Mouse (Mus musculus) kidney, postnatal 10 days (tissue): ENCODE measurements around the gene Sphk1.

Experiments used
- DNase-seq: peaks from one replicate; pipeline ENCODE4 v3.0.0; 2021; ENCODE audit warnings: mixed read lengths

The Sphk1 gene

GRCm38 (mm10) chr11:116538142-116538735, 7.5 kb downstream of the Sphk1 start:
- DNase-seq: no peak

DNA sequence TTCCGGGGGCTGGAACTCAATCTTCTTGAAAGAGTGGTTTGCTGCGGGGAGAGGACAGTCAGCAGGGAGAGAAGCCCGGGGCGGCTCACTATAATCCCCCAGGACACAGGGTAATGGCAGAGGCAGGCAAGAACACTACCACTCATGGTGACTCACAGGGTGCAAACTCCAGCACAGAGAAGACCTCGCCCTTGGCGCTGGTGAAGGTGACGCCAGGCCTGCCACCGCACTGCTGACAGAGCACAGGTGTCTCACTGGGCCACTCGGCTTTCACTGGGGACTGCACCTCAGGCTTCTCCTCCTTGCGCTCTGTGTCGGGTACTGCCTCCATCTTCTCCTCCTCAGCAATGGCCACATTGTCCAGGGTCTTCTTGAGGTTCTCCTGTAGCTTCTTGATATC, 10.5 kb downstream of the Sphk1 start:
- no peak for DNase-seq

DNA sequence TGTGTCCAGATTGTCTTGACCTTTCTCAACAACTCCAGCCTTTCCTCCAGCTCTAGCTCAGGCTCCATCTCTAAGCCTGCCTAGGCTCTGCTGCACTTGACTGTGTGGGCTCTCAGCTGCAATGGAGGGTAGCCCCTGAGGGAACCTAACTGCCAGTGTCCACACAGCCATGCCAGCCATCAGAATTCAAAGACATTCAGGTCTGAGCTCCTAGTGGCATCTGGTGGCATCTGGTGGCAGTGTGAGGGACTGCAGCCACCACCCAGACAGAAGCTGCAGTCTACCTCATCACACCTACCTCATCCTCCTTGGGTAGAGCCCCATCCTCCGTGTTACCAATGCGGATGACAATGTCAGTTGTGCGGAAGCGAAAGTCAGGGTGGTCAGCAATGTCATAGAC, 12.4 kb downstream of the Sphk1 start:
- DNase-seq: peak; percentile 71

- no peak for DNase-seq
Observed at GRCm38 (mm10) chr11:116547296-116548060, 16.8 kb downstream of the Sphk1 start.

- no peak for DNase-seq
Observed at GRCm38 (mm10) chr11:116548780-116549179, 18.1 kb downstream of the Sphk1 start.

- no peak for DNase-seq
Observed at GRCm38 (mm10) chr11:116549273-116550038, 18.7 kb downstream of the Sphk1 start.

GRCm38 (mm10) chr11:116550748-116551147, 20.0 kb downstream of the Sphk1 start:
- DNase-seq: peak; percentile 41

DNA sequence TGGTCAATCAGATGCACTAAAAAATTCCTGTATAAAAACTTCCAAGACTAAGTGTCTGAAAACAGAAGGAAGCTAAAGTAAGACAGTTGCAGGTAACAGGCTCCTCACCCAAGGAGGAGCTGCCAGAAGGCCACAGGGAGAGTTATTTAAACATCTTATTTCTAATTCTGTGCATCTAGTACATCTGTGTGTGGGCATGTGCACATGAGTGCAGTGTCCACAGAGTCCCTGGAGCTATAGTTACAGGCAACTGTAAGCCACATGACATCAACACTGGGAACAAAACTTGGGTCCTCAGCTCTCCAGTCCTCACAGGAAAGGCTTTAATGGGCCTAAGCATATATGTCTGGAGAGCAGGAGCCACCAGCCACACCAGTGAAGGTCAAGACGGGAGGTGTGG, 21.5 kb downstream of the Sphk1 start:
- no peak for DNase-seq

- peak; percentile 58 for DNase-seq
Observed at GRCm38 (mm10) chr11:116554171-116554878, 23.6 kb downstream of the Sphk1 start.

DNA sequence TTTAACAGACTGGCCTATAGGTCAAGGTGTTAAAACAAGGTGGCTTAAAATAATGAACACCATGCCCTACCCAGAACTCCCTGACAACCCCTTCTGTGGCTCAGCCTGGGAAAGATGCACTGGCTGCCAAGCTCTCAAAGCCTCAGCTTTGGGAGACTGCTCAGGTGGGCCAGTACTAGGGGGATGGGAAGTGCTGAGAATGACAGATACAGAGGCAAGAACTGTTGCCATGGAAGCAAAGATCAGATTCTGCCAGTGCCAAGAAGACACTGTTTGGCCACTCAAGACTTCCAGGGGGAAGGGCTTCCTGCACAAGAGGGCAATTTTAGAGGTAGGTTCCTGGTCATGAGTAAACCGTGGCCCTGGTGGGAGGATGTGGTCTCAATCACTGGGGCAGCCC, 24.8 kb downstream of the Sphk1 start:
- DNase-seq: no peak

DNA sequence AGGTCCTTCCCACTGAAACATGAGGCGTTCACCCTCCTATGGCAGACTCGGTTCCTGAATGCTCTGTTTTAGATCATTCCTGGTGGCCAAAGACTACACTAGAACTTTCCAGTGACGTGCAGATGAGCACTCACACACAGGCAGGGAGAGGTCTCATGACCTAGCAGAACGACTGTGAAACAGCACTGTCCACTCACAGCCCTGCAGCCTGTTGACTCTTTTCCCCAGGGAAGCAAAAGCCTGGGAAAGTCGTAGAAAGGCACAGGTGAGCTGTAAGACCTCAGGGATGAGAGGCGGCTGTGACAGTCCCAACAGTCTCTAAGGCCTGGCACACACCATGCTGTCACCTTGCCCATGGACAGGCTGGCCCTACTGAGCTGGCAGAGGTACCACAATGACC, 25.6 kb downstream of the Sphk1 start:
- no peak for DNase-seq

GRCm38 (mm10) chr11:116565283-116566041, 34.7 kb downstream of the Sphk1 start:
- DNase-seq: no peak

- no peak for DNase-seq
Observed at GRCm38 (mm10) chr11:116567531-116567930, 36.8 kb downstream of the Sphk1 start.

GRCm38 (mm10) chr11:116570821-116571220, 40.1 kb downstream of the Sphk1 start:
- DNase-seq: no peak

- DNase-seq: no peak
Observed at GRCm38 (mm10) chr11:116571767-116572679, 41.3 kb downstream of the Sphk1 start.

GRCm38 (mm10) chr11:116572756-116573543, 42.2 kb downstream of the Sphk1 start:
- no peak for DNase-seq

DNA sequence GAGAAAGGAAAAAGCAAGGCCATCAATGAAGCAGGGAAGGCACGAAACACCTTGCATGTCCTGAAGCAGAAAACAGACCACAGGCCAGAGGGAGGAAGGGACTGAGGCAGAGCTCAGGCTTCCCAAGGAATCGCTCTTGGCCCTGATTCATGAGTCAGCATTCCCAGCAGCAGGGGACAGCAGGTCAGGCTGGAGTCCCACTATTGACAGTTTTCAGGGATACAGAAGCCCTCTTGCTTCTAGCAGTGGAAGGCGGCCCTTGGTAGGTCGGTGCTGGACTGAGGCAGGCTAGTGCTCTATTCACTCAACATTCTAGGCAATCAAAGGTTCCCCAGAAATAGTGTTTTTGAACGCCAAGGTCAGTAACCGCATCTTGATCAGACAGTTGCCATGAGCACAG, 43.8 kb downstream of the Sphk1 start:
- no peak for DNase-seq

DNA sequence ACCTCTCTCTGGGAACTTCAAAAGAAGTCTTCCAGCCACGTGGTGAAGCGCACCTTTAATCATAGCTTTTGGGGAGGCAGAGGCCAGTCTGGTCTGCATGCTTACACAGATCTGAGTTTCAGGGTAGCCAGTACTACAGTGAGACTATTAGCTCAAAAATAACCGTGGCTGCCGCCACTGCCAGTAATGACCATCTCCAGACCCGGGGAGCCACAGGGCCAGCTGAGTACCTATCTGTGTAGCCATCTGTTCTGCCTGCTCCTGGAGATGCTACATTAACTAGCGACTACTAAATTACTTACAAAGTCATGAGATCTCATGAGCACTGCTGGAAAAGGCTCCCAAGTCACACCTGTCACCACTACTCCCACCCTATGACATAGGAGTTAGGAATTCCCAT, 44.3 kb downstream of the Sphk1 start:
- DNase-seq: no peak

DNA sequence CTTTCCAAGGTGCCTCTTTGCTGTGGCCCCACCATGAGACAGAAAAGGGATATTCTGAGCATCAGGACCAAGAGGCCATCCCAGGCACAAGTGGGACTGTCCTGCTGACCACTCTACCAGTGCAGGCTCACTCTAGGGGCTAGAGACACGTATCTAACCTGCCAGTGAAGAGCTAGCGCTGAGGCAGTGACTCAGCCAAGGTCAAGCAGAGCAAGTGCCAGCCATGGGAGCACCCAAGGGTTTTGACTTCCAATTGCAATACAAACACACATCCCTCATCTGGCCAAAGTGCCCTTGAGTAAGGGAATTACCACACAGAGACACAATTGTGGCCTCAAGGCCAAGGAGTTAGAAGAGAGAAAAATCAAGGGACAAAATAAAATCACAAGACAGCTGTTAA, 44.7 kb downstream of the Sphk1 start:
- no peak for DNase-seq

GRCm38 (mm10) chr11:116579280-116579679, 48.6 kb downstream of the Sphk1 start:
- DNase-seq: no peak
